ENCODE assay signal across 14 mouse cellular contexts in the genomic region with DNA sequence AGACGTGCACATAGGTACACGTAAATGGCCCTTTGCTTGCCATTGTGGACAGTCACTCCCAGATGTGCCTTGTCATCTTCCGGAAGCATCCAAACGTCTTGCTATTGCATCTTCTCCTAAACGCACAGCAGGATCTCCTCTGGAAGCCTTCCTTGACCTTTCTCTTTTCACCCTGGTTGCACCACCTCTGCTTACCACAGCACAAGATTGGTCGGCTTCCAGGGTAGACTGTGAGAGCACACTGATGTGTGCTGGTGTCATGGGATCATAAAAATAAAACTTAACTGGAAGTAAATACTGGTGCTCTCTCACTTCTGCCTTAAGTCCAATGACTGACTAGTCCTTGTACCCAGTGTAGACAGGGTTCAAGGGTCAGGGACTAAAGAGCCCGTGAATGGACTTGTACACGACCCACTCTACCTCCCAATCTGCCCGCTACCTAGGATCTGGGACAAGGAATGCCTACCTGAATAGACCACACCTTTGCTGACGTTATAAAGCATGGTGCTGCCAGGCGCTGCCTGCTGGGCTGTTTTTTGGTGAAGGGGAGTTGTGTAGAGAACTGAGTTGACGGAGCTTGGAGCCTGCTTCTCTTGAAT. TPM values are rescaled to one million over a fixed set of nuclear protein-coding genes. Genes with fewer than 3 reads are reported as not detected.
DNase-seq lines count a peak whose midpoint lies in the region; ATAC-seq and TF ChIP-seq lines count a peak whose summit lies in the region.
"Had no signal": no experiment of that assay in that cellular context is flagged by ENCODE, and none has a peak within 500 bp of the region (broad histone marks: within the 10 kb centered on the region; RNA-seq: fewer than 3 reads in every experiment).

No protein-coding gene starts in this region.

- H3K9ac ChIP-seq in hindbrain, embryonic 12.5 days: no peak overlapping the region; the same call in 1 of the 2 replicates
- no peak overlapping the region for H3K9ac ChIP-seq in hindbrain, embryonic 16.5 days (ENCODE audit: low read depth, low read length)
- no peak overlapping the region for H3K9ac ChIP-seq in lung, postnatal 0 days (replicated peaks; ENCODE audit: low read depth)
- peak overlapping the region; percentile 78; the same call in 1 of the 2 replicates for H3K9ac ChIP-seq in embryonic facial prominence, embryonic 13.5 days

- H3K4me3 ChIP-seq in hindbrain, embryonic 12.5 days: no peak overlapping the region
- no peak overlapping the region for H3K4me3 ChIP-seq in hindbrain, embryonic 16.5 days (ENCODE audit: low read length)
- H3K4me3 ChIP-seq in lung, postnatal 0 days (ENCODE audit: low read depth, low read length): no peak overlapping the region
- H3K4me3 ChIP-seq in lung, adult 2 months (replicated peaks; ENCODE audit: extremely low read depth, low read depth, low read length): no peak overlapping the region
- H3K4me3 ChIP-seq in embryonic facial prominence, embryonic 13.5 days: peak overlapping the region; percentile 61
- peak overlapping the region; percentile 85 for H3K4me3 ChIP-seq in myocyte

- H3K27ac ChIP-seq in hindbrain, embryonic 12.5 days: no peak overlapping the region
- no peak overlapping the region for H3K27ac ChIP-seq in hindbrain, embryonic 16.5 days (ENCODE audit: low read depth, low read length)
- H3K27ac ChIP-seq in lung, postnatal 0 days (ENCODE audit: low read length): no peak overlapping the region
- H3K27ac ChIP-seq in embryonic facial prominence, embryonic 13.5 days: no peak overlapping the region; the same call in 1 of the 2 replicates
- H3K27ac ChIP-seq: forebrain, embryonic 13.5 days had no signal

- peak; percentile 16 for DNase-seq in lung, postnatal 0 days (ENCODE audit: low spot score)
- no peak for DNase-seq in lung, adult 2 months
- no peak for DNase-seq in left cerebral cortex, postnatal 36 days (ENCODE audit: low spot score in 2 of 2)
- DNase-seq: cerebellum, postnatal 25 days; kidney, postnatal 36 days; layer of hippocampus, postnatal 36 days; lung, postnatal 10 days; right cerebral cortex, postnatal 14 days had no signal

- H3K79me2 ChIP-seq in myocyte (ENCODE audit: control insufficient read depth, insufficient read depth): peaks cover 8% of the 10 kb centered on the region

- H3ac ChIP-seq in myocyte (ENCODE audit: control insufficient read depth, insufficient read length): no peak overlapping the region

- no peaks in the 10 kb centered on the region for H3K9me3 ChIP-seq in hindbrain, embryonic 12.5 days (replicated peaks)
- no peaks in the 10 kb centered on the region for H3K9me3 ChIP-seq in hindbrain, embryonic 16.5 days (ENCODE audit: control insufficient read depth, low read length)
- no peaks in the 10 kb centered on the region for H3K9me3 ChIP-seq in lung, postnatal 0 days (ENCODE audit: low read length)
- no peaks in the 10 kb centered on the region; the same call in 1 of the 2 replicates for H3K9me3 ChIP-seq in embryonic facial prominence, embryonic 13.5 days
- H3K9me3 ChIP-seq: forebrain, embryonic 13.5 days; heart, embryonic 13.5 days had no signal

- 87% methylated on average over 12 of the region's 12 CpGs for WGBS in hindbrain, embryonic 12.5 days
- 83% methylated on average over 12 of the region's 12 CpGs for WGBS in hindbrain, embryonic 16.5 days
- 70% methylated on average over 12 of the region's 12 CpGs for WGBS in lung, postnatal 0 days
- 75% methylated on average over 12 of the region's 12 CpGs for WGBS in lung, adult 2 months
- WGBS in embryonic facial prominence, embryonic 13.5 days: 85% methylated on average over 12 of the region's 12 CpGs

- peaks cover 44% of the 10 kb centered on the region for H3K36me3 ChIP-seq in hindbrain, embryonic 12.5 days
- H3K36me3 ChIP-seq in hindbrain, embryonic 16.5 days (ENCODE audit: control insufficient read depth, insufficient read depth, low read length): peaks cover 17% of the 10 kb centered on the region
- H3K36me3 ChIP-seq in lung, postnatal 0 days (ENCODE audit: insufficient read depth, low read length): peaks cover 24% of the 10 kb centered on the region
- peaks cover 52% of the 10 kb centered on the region for H3K36me3 ChIP-seq in embryonic facial prominence, embryonic 13.5 days
- H3K36me3 ChIP-seq in myocyte (ENCODE audit: control insufficient read depth, insufficient read depth): peaks cover 7% of the 10 kb centered on the region

- peaks cover 20% of the 10 kb centered on the region for H3K4me1 ChIP-seq in hindbrain, embryonic 12.5 days
- peaks cover 15% of the 10 kb centered on the region for H3K4me1 ChIP-seq in hindbrain, embryonic 16.5 days (ENCODE audit: control insufficient read depth, insufficient read depth, low read depth, low read length)
- H3K4me1 ChIP-seq in lung, postnatal 0 days (ENCODE audit: insufficient read depth, low read depth, low read length): peaks cover 10% of the 10 kb centered on the region; the same call in 1 of the 2 replicates
- H3K4me1 ChIP-seq in lung, adult 2 months (ENCODE audit: control insufficient read depth, insufficient read depth, low read length): peaks cover 4% of the 10 kb centered on the region
- peaks cover 29% of the 10 kb centered on the region for H3K4me1 ChIP-seq in embryonic facial prominence, embryonic 13.5 days

- intact Hi-C loops in left cerebral cortex, postnatal 36 days (cut with DNase I): no loop called here

- H3K4me2 ChIP-seq in hindbrain, embryonic 12.5 days (replicated peaks): peak overlapping the region; percentile 99; the same call in 1 of the 2 replicates
- no peak overlapping the region for H3K4me2 ChIP-seq in hindbrain, embryonic 16.5 days (ENCODE audit: low read length)
- no peak overlapping the region for H3K4me2 ChIP-seq in lung, postnatal 0 days (replicated peaks; ENCODE audit: low read depth, low read length)
- H3K4me2 ChIP-seq in embryonic facial prominence, embryonic 13.5 days: peak overlapping the region; percentile 96
- H3K4me2 ChIP-seq in myocyte (ENCODE audit: low read depth): peak overlapping the region; percentile 99

- H3K27me3 ChIP-seq in hindbrain, embryonic 12.5 days: 0 out of 2 replicates have a peak, but pooled peaks cover 8% of the 10 kb centered on the region
- H3K27me3 ChIP-seq in hindbrain, embryonic 16.5 days (replicated peaks; ENCODE audit: control insufficient read depth, insufficient read depth, low read length): no peaks in the 10 kb centered on the region
- H3K27me3 ChIP-seq in lung, postnatal 0 days (replicated peaks; ENCODE audit: insufficient read depth, low read length): no peaks in the 10 kb centered on the region
- no peaks in the 10 kb centered on the region for H3K27me3 ChIP-seq in embryonic facial prominence, embryonic 13.5 days
- H3K27me3 ChIP-seq in myocyte (ENCODE audit: control insufficient read depth, insufficient read depth, insufficient read length): no peaks in the 10 kb centered on the region
- H3K27me3 ChIP-seq: forebrain, embryonic 13.5 days; heart, embryonic 13.5 days had no signal

- no peak for ATAC-seq in hindbrain, embryonic 12.5 days (ENCODE audit: low FRiP score)
- ATAC-seq in hindbrain, embryonic 16.5 days: no peak
- no peak for ATAC-seq in lung, postnatal 0 days
- ATAC-seq in embryonic facial prominence, embryonic 13.5 days (ENCODE audit: insufficient number of reproducible peaks, insufficient read depth, low FRiP score, low TSS enrichment, low read depth): no peak
- ATAC-seq: forebrain, embryonic 13.5 days had no signal

- TF ChIP-seq POLR2A in lung, adult 2 months (IDR thresholded peaks at IDR 0.05; ENCODE audit: borderline replicate concordance, extremely low read depth, low read depth, low read length): no peak
- TF ChIP-seq POLR2A in myocyte (IDR thresholded peaks at IDR 0.05; ENCODE audit: insufficient read length, low read depth): no peak

- TF ChIP-seq EP300 in lung, postnatal 0 days (IDR thresholded peaks at IDR 0.05): no peak

- no peak for TF ChIP-seq CTCF in lung, postnatal 0 days (IDR thresholded peaks at IDR 0.05)
- TF ChIP-seq CTCF in lung, adult 2 months (IDR thresholded peaks at IDR 0.05; ENCODE audit: insufficient read depth, low read length): no peak

TF ChIP-seq in myocyte, 11 proteins besides CTCF, POLR2A, EP300 and RAD21:
- peak; percentile 32 for TF ChIP-seq POLR2AphosphoS2 (IDR thresholded peaks at IDR 0.05; ENCODE audit: insufficient read length, low read depth)
- TF ChIP-seq E2F4 (IDR thresholded peaks at IDR 0.05; ENCODE audit: insufficient read depth): no peak
- TF ChIP-seq REST (IDR thresholded peaks at IDR 0.05; ENCODE audit: insufficient read depth, insufficient read length): no peak

RNA-seq across cellular contexts. Expression of a gene that starts 1.5 kb away (rescaled TPM):
- 39.0 and 45.2 TPM in 2 replicates for polyA plus RNA-seq in hindbrain, embryonic 12.5 days (2016; fragmentation: Nextera tagmentation; extraction: Ambion mirVana)
- polyA plus RNA-seq in hindbrain, embryonic 16.5 days (2015; fragmentation: Nextera tagmentation; extraction: Ambion mirVana): 25.8 and 30.1 TPM in 2 replicates
- 45.2 and 46.6 TPM in 2 replicates for polyA plus RNA-seq in lung, postnatal 0 days (2015; fragmentation: Nextera tagmentation; extraction: Ambion mirVana)
- polyA plus RNA-seq in lung, adult 2 months (2012; rRNA removed): 20.0 and 22.9 TPM in 2 replicates
- polyA plus RNA-seq in embryonic facial prominence, embryonic 13.5 days (2015; fragmentation: Nextera tagmentation; extraction: Ambion mirVana): 77.5 and 77.8 TPM in 2 replicates
- 66.9 TPM for polyA plus RNA-seq in myocyte (2012; fragmentation: generic; extraction: Trizol)
- 1 to 10 TPM; 2.2 TPM for total RNA-seq in left cerebral cortex, postnatal 36 days (2021)

RNA-seq across cellular contexts. Expression of a gene that starts 31.2 kb away (rescaled TPM):
- 1.8 and 2.1 TPM in 2 replicates for polyA plus RNA-seq in hindbrain, embryonic 12.5 days (2016; fragmentation: Nextera tagmentation; extraction: Ambion mirVana)
- 3.2 and 4.8 TPM in 2 replicates for polyA plus RNA-seq in hindbrain, embryonic 16.5 days (2015; fragmentation: Nextera tagmentation; extraction: Ambion mirVana)
- 6.2 and 6.6 TPM in 2 replicates for polyA plus RNA-seq in lung, postnatal 0 days (2015; fragmentation: Nextera tagmentation; extraction: Ambion mirVana)
- polyA plus RNA-seq in lung, adult 2 months (2012; rRNA removed): 58.4 and 66.4 TPM in 2 replicates
- 1.8 and 2.4 TPM in 2 replicates for polyA plus RNA-seq in embryonic facial prominence, embryonic 13.5 days (2015; fragmentation: Nextera tagmentation; extraction: Ambion mirVana)
- polyA plus RNA-seq in myocyte (2012; fragmentation: generic; extraction: Trizol): 3.3 TPM
- total RNA-seq in left cerebral cortex, postnatal 36 days (2021): 10 to 100 TPM in 1 of 2 experiments, 1 to 10 TPM in 1; 7.8 to 13.5 TPM

RNA-seq across cellular contexts. Expression of a gene that starts 33.6 kb away (rescaled TPM):
- 113 and 114 TPM in 2 replicates for polyA plus RNA-seq in hindbrain, embryonic 12.5 days (2016; fragmentation: Nextera tagmentation; extraction: Ambion mirVana)
- 88.5 and 101 TPM in 2 replicates for polyA plus RNA-seq in hindbrain, embryonic 16.5 days (2015; fragmentation: Nextera tagmentation; extraction: Ambion mirVana)
- 180 and 200 TPM in 2 replicates for polyA plus RNA-seq in lung, postnatal 0 days (2015; fragmentation: Nextera tagmentation; extraction: Ambion mirVana)
- 101 and 124 TPM in 2 replicates for polyA plus RNA-seq in lung, adult 2 months (2012; rRNA removed)
- 101 and 123 TPM in 2 replicates for polyA plus RNA-seq in embryonic facial prominence, embryonic 13.5 days (2015; fragmentation: Nextera tagmentation; extraction: Ambion mirVana)
- 59.2 TPM for polyA plus RNA-seq in myocyte (2012; fragmentation: generic; extraction: Trizol)
- total RNA-seq in left cerebral cortex, postnatal 36 days (2021): 10 to 100 TPM; 56.1 to 60.8 TPM

Comparison
In these comparisons a context has a peak if more than half of its experiments do, and no peak if none do; other contexts are left out.
1. H3K4me2 ChIP-seq: peak in hindbrain, embryonic 12.5 days (single experiment), embryonic facial prominence, embryonic 13.5 days (single experiment) and myocyte (single experiment); none in hindbrain, embryonic 16.5 days (single experiment) and lung, postnatal 0 days (single experiment).
2. H3K4me3 ChIP-seq: peak in embryonic facial prominence, embryonic 13.5 days (single experiment) and myocyte (single experiment); none in hindbrain, embryonic 12.5 days (single experiment), hindbrain, embryonic 16.5 days (single experiment), lung, postnatal 0 days (single experiment) and lung, adult 2 months (single experiment).